Mouse (Mus musculus): Measurements from ENCODE around the gene Gm4353. TPM values are rescaled to one million over a fixed set of nuclear protein-coding genes. Genes with fewer than 3 reads are reported as not detected.
"Not testable (repeated sequence)": the region's sequence is repeated elsewhere in the genome, so short reads cannot be mapped to it uniquely, and the experiment has no call there.

Gene Gm4353
- 0.98 TPM in 1 of 2 replicates, not detected in the other for polyA plus RNA-seq (2011; ENCODE audit: insufficient read length, low read depth, missing spikeins)

DNA sequence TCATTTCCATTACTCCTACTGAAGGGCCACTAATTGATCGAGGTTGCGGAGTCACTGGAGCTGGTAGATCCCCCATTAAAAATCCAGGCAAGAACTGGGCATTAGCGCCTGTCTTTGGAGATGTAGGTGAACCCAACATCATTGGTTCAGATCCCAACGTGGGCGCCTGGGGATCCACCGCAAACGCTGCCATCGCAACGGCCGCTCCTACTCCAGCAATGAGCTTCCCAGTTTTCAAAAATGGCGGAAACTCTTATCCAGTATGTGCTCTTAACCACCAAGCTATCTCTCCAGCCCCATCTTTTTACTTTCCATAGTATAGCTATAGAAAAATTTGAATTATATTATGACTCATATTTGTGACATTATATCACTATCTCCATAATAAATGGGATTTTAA is at the start of gene Gm4353:
Gene Gm4353 (minus strand): TSS at position 270 of the 400 bp plus-strand sequence.
- H3K4me3 ChIP-seq (ENCODE audit: insufficient read depth, low read length); H3K27ac ChIP-seq (ENCODE audit: insufficient read depth, low read length); H3K4me1 ChIP-seq (ENCODE audit: control insufficient read depth, insufficient read depth, low read length): not testable (repeated sequence)

DNA sequence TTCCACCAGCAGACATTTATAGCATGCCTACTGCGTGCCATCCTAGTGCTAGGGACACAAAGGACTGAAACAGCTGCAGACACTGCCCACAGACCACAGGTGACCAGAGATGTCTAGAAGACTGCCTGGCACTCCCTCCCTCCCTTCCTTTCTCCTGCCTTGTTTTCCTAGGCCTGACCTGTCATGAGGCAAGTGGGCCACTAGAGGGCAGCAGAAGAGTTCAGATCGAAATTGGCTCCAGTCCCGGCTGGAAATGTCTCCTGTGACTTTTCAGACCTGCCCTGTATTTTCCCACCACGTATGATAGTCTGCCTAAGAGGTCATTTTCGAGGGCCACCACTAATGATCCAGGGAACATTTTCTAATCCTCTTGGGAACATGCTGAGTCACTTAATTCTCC is 47.6 kb upstream of the Gm4353 start:
- H3K4me1 ChIP-seq (ENCODE audit: control insufficient read depth, insufficient read depth, low read length), result no peaks in the 10 kb centered on the region
- no peak overlapping the region for H3K27ac ChIP-seq (ENCODE audit: insufficient read depth, low read length)
- H3K4me3 ChIP-seq (ENCODE audit: insufficient read depth, low read length), result no peak overlapping the region
- TF ChIP-seq CTCF (IDR thresholded peaks at IDR 0.05; ENCODE audit: borderline replicate concordance, insufficient read depth, low read length) (peak; percentile 82; the same call in 1 of the 2 replicates), POLR2A (IDR thresholded peaks at IDR 0.05; ENCODE audit: low read depth, low read length) (no peak)

DNA sequence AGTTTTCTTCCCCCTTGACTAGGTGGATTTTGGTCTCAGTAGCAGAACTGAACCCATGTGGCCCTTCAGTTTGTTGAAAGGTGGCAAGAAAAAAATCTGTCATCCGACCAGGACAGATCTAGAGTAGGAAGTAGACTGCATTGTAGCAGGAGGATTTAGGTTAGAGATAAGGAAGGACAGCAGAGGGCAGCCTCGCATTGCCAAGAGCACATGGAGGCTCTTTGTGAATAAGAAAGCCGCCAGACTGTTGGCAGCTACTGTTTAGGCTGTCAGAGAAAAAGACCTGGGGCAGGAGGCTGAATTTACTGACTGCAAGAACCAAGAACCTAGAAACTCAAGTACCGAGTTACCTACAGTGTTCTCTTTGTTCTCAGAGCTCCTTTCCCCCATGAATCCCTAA is 47.0 kb upstream of the Gm4353 start:
- no peak overlapping the region for H3K27ac ChIP-seq (ENCODE audit: insufficient read depth, low read length)
- no peak overlapping the region for H3K4me3 ChIP-seq (ENCODE audit: insufficient read depth, low read length)
- H3K4me1 ChIP-seq (ENCODE audit: control insufficient read depth, insufficient read depth, low read length), result no peaks in the 10 kb centered on the region
- TF ChIP-seq POLR2A (IDR thresholded peaks at IDR 0.05; ENCODE audit: low read depth, low read length) (no peak), CTCF (IDR thresholded peaks at IDR 0.05; ENCODE audit: borderline replicate concordance, insufficient read depth, low read length) (no peak)

DNA sequence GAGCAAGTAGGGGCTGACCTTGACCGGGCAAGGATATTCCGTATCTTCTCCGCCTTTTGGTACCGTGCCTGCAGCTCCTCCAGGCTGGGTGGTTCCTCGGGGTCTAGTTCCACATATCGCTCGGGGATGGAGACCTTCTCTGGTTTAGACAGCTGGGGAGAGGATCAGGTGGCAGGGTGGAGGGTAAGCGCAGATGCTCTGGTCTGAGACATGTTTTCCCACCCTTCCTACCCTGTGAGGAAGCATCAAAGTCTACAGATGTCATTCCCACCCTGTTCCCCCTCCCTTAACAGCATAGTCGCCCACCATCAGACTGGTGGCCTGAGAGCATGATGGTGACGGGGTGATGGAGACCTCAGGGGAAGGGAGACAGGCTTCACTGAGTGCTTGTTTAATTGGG is 44.9 kb upstream of the Gm4353 start:
- Histone ChIP-seq H3K4me3 (ENCODE audit: insufficient read depth, low read length) (no peak overlapping the region), H3K4me1 (ENCODE audit: control insufficient read depth, insufficient read depth, low read length) (no peaks in the 10 kb centered on the region), H3K27ac (ENCODE audit: insufficient read depth, low read length) (no peak overlapping the region)
- no peak for TF ChIP-seq CTCF (IDR thresholded peaks at IDR 0.05; ENCODE audit: borderline replicate concordance, insufficient read depth, low read length)
- TF ChIP-seq POLR2A (IDR thresholded peaks at IDR 0.05; ENCODE audit: low read depth, low read length), result no peak

DNA sequence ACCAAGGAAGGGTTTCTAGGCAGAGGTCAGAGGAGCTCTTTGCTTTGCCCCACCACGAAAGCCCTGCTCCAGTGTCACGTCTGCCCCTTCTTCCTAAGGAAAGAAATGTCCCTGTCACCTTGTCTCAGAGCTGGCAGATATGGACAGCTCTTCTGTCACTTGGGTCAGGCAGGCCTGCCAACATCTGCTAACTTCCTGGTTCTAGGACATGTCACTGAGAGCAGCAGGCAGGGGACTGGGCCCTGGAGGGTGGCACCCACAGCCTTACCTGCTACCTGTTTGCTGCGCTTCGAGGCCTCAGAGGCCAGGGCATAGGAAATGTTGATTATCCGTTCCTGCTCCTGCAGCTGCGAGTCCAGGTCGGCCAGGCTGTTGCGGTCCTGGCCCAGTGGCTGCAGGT is 43.9 kb upstream of the Gm4353 start:
- Histone ChIP-seq H3K27ac (ENCODE audit: insufficient read depth, low read length) (no peak overlapping the region), H3K4me1 (ENCODE audit: control insufficient read depth, insufficient read depth, low read length) (no peaks in the 10 kb centered on the region), H3K4me3 (ENCODE audit: insufficient read depth, low read length) (no peak overlapping the region)
- TF ChIP-seq POLR2A (IDR thresholded peaks at IDR 0.05; ENCODE audit: low read depth, low read length) (no peak), CTCF (IDR thresholded peaks at IDR 0.05; ENCODE audit: borderline replicate concordance, insufficient read depth, low read length) (no peak)

DNA sequence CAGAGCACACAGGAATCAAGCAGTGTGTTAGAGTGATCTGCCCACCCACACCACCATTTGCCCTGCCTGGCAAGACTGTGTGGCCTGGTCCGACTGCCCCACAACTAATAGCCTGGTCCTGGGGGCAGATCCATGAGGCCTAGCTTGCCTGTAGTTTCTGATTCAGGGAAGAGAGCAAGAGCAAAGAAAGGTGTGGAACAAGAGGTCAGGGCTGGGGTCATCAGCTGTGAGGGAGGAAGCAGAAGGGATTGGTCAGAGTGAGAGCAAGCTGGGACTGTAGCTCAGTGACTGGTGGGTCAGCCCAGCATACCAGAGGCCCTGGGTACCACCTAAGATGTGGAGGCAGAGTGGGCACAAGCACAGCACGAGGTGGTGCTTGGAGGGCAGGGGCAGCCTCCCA is 42.6 kb upstream of the Gm4353 start:
- H3K27ac ChIP-seq (ENCODE audit: insufficient read depth, low read length), result no peak overlapping the region
- no peak for TF ChIP-seq POLR2A (IDR thresholded peaks at IDR 0.05; ENCODE audit: low read depth, low read length)
- TF ChIP-seq CTCF (IDR thresholded peaks at IDR 0.05; ENCODE audit: borderline replicate concordance, insufficient read depth, low read length), result no peak
- H3K4me3 ChIP-seq (ENCODE audit: insufficient read depth, low read length), result no peak overlapping the region
- no peaks in the 10 kb centered on the region for H3K4me1 ChIP-seq (ENCODE audit: control insufficient read depth, insufficient read depth, low read length)

DNA sequence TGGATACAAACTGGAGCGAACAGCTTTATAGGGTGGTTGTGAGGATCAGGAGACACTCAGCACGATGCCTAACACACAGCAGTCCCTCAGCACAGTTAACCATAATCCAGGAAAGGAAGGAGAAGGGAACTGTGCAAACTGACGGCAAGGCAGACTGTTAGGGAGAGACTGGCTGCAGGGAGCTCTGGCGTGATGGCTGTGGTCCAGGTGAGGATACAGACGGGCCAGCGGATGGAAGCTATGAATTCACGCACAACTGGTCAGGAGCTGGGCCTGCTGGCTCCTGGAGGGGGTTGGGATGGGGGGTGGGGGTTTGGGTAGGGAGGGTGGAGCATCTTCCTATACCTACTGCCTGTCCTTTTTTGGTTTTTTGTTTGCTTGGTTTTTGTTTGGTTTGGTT is 41.2 kb upstream of the Gm4353 start:
- Histone ChIP-seq H3K27ac (ENCODE audit: insufficient read depth, low read length) (no peak overlapping the region), H3K4me1 (ENCODE audit: control insufficient read depth, insufficient read depth, low read length) (no peaks in the 10 kb centered on the region), H3K4me3 (ENCODE audit: insufficient read depth, low read length) (no peak overlapping the region)
- TF ChIP-seq CTCF (IDR thresholded peaks at IDR 0.05; ENCODE audit: borderline replicate concordance, insufficient read depth, low read length) (no peak), POLR2A (IDR thresholded peaks at IDR 0.05; ENCODE audit: low read depth, low read length) (no peak)

DNA sequence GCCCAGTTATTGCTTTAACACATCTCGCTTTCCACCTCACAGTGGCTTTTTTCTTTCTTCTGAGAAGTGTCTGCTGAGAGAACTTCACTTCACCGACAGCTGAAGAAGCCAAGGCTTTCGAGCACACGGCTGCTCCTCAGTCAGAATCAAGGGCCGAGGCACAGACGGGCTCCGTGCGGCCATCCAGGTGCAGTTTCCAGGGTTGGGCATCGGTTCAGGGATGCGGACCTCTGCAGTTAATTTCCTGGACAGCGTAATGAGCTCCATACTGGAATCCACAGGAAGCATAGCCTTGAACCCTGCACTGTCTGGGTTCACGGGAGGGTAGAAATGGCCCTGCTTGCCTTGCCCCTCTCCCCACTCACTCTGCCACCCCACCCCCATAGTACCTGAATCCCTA is 39.6 kb upstream of the Gm4353 start:
- Histone ChIP-seq H3K27ac (ENCODE audit: insufficient read depth, low read length) (no peak overlapping the region), H3K4me3 (ENCODE audit: insufficient read depth, low read length) (no peak overlapping the region)
- TF ChIP-seq CTCF (IDR thresholded peaks at IDR 0.05; ENCODE audit: borderline replicate concordance, insufficient read depth, low read length) (no peak), POLR2A (IDR thresholded peaks at IDR 0.05; ENCODE audit: low read depth, low read length) (no peak)

DNA sequence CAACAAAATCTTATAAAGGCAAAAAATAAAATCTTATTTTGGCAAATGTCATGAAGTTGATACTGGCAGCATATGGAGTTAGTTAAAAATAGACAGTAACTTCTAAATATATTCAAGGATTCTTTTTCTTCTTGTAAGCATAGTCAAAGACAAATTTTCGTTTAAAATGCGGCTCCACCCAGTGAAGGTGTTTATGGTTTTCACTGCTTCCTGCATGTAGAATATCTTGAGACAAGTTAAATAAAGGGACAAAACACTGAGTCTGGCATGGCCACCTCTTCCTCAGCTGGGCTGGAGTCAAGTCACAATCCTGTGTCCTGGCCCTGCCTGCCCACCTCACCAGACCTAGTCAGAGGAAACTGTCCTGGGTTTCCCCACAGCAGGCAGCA is 39.2 kb upstream of the Gm4353 start:
- Histone ChIP-seq H3K4me1 (ENCODE audit: control insufficient read depth, insufficient read depth, low read length) (no peaks in the 10 kb centered on the region), H3K4me3 (ENCODE audit: insufficient read depth, low read length) (no peak overlapping the region), H3K27ac (ENCODE audit: insufficient read depth, low read length) (no peak overlapping the region)
- TF ChIP-seq CTCF (IDR thresholded peaks at IDR 0.05; ENCODE audit: borderline replicate concordance, insufficient read depth, low read length) (no peak), POLR2A (IDR thresholded peaks at IDR 0.05; ENCODE audit: low read depth, low read length) (no peak)

More for the DNA sequence above, 39.6 kb upstream of the Gm4353 start:
- H3K4me1 ChIP-seq (ENCODE audit: control insufficient read depth, insufficient read depth, low read length), result no peaks in the 10 kb centered on the region

DNA sequence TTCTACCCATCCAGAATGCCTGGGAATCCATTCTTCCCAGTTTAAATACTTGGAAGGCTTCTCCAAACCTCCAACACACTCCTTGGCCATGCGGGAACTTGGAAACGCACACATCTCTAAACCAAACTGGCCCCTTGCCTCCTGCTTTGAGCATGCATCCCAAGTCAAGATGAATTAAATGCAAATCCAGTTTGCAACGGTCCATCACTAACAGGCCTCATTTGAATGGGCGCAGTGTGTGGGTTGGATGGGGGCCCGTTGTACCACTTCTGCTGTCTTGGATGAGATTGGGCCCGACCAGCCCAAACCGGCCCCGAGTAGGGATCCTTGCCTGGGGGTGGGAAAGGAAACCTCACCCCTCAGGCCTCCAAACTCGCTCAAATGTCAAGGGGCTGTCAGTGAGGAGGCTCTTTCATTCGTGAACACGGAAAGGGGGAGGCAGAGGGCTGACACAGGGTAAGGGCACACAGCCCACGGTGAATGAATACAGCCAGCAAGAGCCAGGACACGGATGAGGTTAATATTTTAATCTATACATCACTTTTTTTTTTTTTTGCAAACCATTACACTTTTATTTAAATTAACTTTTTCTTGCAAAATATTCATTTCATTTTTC is 38.7 kb upstream of the Gm4353 start:
- H3K27ac ChIP-seq (ENCODE audit: insufficient read depth, low read length), result no peak overlapping the region
- no peak overlapping the region for H3K4me3 ChIP-seq (ENCODE audit: insufficient read depth, low read length)
- H3K4me1 ChIP-seq (ENCODE audit: control insufficient read depth, insufficient read depth, low read length), result no peaks in the 10 kb centered on the region
- TF ChIP-seq CTCF (IDR thresholded peaks at IDR 0.05; ENCODE audit: borderline replicate concordance, insufficient read depth, low read length), result no peak
- TF ChIP-seq POLR2A (IDR thresholded peaks at IDR 0.05; ENCODE audit: low read depth, low read length), result no peak

DNA sequence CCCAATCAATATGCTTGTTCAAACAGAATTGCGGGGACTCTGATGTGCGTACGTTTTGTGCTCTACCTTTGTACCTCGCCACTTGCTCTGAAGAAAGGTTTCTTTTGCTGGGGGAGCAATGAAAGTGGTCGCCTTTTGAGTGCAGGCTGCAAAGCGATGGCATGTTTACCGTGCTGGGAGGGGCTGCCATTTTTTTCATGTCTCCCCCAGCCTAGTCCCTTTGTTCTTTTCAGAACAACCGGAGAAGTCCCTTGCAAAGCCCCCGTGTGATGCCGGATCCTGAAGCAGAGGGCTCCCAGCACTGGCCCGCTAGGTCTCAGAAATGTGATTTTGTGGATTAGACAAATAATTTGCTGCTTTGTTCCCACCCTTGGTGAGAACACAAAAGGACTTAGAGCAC is 36.8 kb upstream of the Gm4353 start:
- no peaks in the 10 kb centered on the region for H3K4me1 ChIP-seq (ENCODE audit: control insufficient read depth, insufficient read depth, low read length)
- no peak overlapping the region for H3K27ac ChIP-seq (ENCODE audit: insufficient read depth, low read length)
- no peak overlapping the region for H3K4me3 ChIP-seq (ENCODE audit: insufficient read depth, low read length)
- no peak for TF ChIP-seq POLR2A (IDR thresholded peaks at IDR 0.05; ENCODE audit: low read depth, low read length)
- TF ChIP-seq CTCF (IDR thresholded peaks at IDR 0.05; ENCODE audit: borderline replicate concordance, insufficient read depth, low read length), result no peak

Data from embryonic fibroblast, embryonic 13.5 days (primary cell).